Mouse (Mus musculus) kidney, embryonic 14.5 days (tissue): Measurements from ENCODE around the gene Fbln5. TPM values are rescaled to one million over a fixed set of nuclear protein-coding genes. Genes with fewer than 3 reads are reported as not detected.

Experiments used
- polyA plus RNA-seq: library from polyadenylated mRNA; unstranded; fragments of >200 nt; fragmentation: Nextera tagmentation; extraction: Ambion mirVana; gene quantifications from 2 replicates; pipeline ENCODE4 v1.2.1, GENCODE M21; 2014

The Fbln5 gene
- polyA plus RNA-seq, 1 experiment from 2014 or later, result 51.3 TPM

Other genes starting within 250 kb of the Fbln5 start
- gene Tc2n, start 100.5 kb downstream of the Fbln5 start, polyA plus RNA-seq, result 0.43 and 0.62 TPM in 2 replicates
- gene Trip11, start 94.2 kb upstream of the Fbln5 start, polyA plus RNA-seq, result 19.8 and 29.4 TPM in 2 replicates
- gene Atxn3, start 139.2 kb upstream of the Fbln5 start, polyA plus RNA-seq, result 18.2 and 19.4 TPM in 2 replicates
- 26.7 and 35.3 TPM in 2 replicates for gene Cpsf2, start 156.9 kb upstream of the Fbln5 start, polyA plus RNA-seq